Mouse (Mus musculus) stomach, embryonic 15.5 days (tissue): ENCODE data around the gene Rnft1. TPM values are rescaled to one million over a fixed set of nuclear protein-coding genes. Genes with fewer than 3 reads are reported as not detected.

ENCODE experiments used
- ATAC-seq: fragments of 200-750 bp; cut with Nextera tagmentation; 2 replicates; pipeline ENCODE4 v1.8.0; 2017; ENCODE audit warnings: low read depth, moderate number of reproducible peaks, moderate TSS enrichment; ENCODE audit not compliant: insufficient read depth, low FRiP score
- H3K27ac ChIP-seq: fragments of 300-500 bp; sonication (generic); 2 replicates; pipeline ENCODE4 v1.5.1; 2015; ENCODE audit warnings: mild to moderate bottlenecking, inconsistent platforms
- H3K27me3 ChIP-seq: fragments of 300-500 bp; sonication (generic); replicated peaks from 2 replicates; pipeline ENCODE4 v1.6.1; 2015; ENCODE audit warnings: inconsistent platforms
- H3K36me3 ChIP-seq: fragments of 300-500 bp; sonication (generic); 2 replicates; pipeline ENCODE4 v1.6.1; 2015; ENCODE audit warnings: inconsistent platforms
- H3K4me1 ChIP-seq: fragments of 300-500 bp; sonication (generic); 2 replicates; pipeline ENCODE4 v1.6.1; 2015; ENCODE audit warnings: inconsistent platforms
- H3K4me2 ChIP-seq: fragments of 300-500 bp; sonication (generic); 2 replicates; pipeline ENCODE4 v1.6.1; 2015; ENCODE audit warnings: mild to moderate bottlenecking, inconsistent platforms
- H3K4me3 ChIP-seq: fragments of 300-500 bp; sonication (generic); replicated peaks from 2 replicates; pipeline ENCODE4 v1.5.1; 2015; ENCODE audit warnings: inconsistent platforms
- H3K9ac ChIP-seq: fragments of 300-500 bp; sonication (generic); 2 replicates; pipeline ENCODE4 v1.6.1; 2015; ENCODE audit warnings: inconsistent platforms
- H3K9me3 ChIP-seq: fragments of 300-500 bp; sonication (generic); 2 replicates; pipeline ENCODE4 v1.6.1; 2016; ENCODE audit warnings: inconsistent platforms
- WGBS: fragments of 180-500 bp; shearing (Covaris S2); methylation state at CpG from one replicate; pipeline ENCODE4 v1.1.7; 2015; 5-methylcytosine and 5-hydroxymethylcytosine counted together
- polyA plus RNA-seq: library from polyadenylated mRNA; unstranded; fragments of >200 nt; fragmentation: Nextera tagmentation; extraction: Ambion mirVana; gene quantifications from 2 replicates; pipeline ENCODE4 v1.2.1, GENCODE M21; 2015

Gene Rnft1
- polyA plus RNA-seq, 1 experiment from 2014 or later: 51.0 TPM

GRCm38 (mm10) chr11:86547412-86547811, 63.0 kb downstream of the Rnft1 start:
- Histone ChIP-seq H3K36me3 (0 out of 2 replicates have a peak, but pooled peaks cover 5% of the 10 kb centered on the region), H3K9me3 (no peaks in the 10 kb centered on the region), H3K9ac (no peak overlapping the region), H3K27me3 (no peaks in the 10 kb centered on the region), H3K4me2 (no peak overlapping the region), H3K4me1 (peaks cover 10% of the 10 kb centered on the region; the same call in 1 of the 2 replicates), H3K27ac (no peak overlapping the region), H3K4me3 (no peak overlapping the region)
- no peak for ATAC-seq
- 96% methylated on average over 1 of the region's 1 CpGs for WGBS

Other genes starting within 250 kb of the Rnft1 start
- gene Ints2, start 227.1 kb upstream of the Rnft1 start, polyA plus RNA-seq: 21.4 and 24.8 TPM in 2 replicates
- 8.6 and 9.2 TPM in 2 replicates for gene Med13, start 127.1 kb upstream of the Rnft1 start, polyA plus RNA-seq
- 53.7 and 62.2 TPM in 2 replicates for gene Rps6kb1, start 60.1 kb downstream of the Rnft1 start, polyA plus RNA-seq
- gene Tubd1, start 60.3 kb downstream of the Rnft1 start, polyA plus RNA-seq: 11.9 and 12.9 TPM in 2 replicates
- gene Vmp1, start 199.2 kb downstream of the Rnft1 start, polyA plus RNA-seq: 144 and 153 TPM in 2 replicates
- gene Ptrh2, start 199.3 kb downstream of the Rnft1 start, polyA plus RNA-seq: 30.3 and 31.9 TPM in 2 replicates